Mouse (Mus musculus) intestine, embryonic 14.5 days (tissue): ENCODE measurements at regions not wholly inside any gene's neighbourhood (a gene's known extent, or its start where the extent isn't known, plus 50 kb on each side); places are given as distances from the start of the nearest gene placed in this dataset.

ENCODE experiments used
- ATAC-seq: fragments of 200-750 bp; cut with Nextera tagmentation; replicated peaks from 2 replicates; pipeline ENCODE4 v1.8.0; 2017; ENCODE audit warnings: low read depth, moderate number of reproducible peaks, moderate TSS enrichment, moderate library complexity; ENCODE audit not compliant: low FRiP score, low TSS enrichment
- DNase-seq: peaks from one replicate; pipeline ENCODE4 v3.0.0-alpha.2; 2018; ENCODE audit warnings: low spot score
- H3K27ac ChIP-seq: fragments of 300-500 bp; sonication (generic); 2 replicates; pipeline ENCODE4 v1.5.1; 2014; ENCODE audit warnings: low read depth, mild to moderate bottlenecking, control low read depth
- H3K27me3 ChIP-seq: fragments of 300-500 bp; sonication (generic); replicated peaks from 2 replicates; pipeline ENCODE4 v1.6.1; 2014; ENCODE audit warnings: low read length, control low read depth; ENCODE audit not compliant: control insufficient read depth, insufficient read depth
- H3K36me3 ChIP-seq: fragments of 300-500 bp; sonication (generic); 2 replicates; pipeline ENCODE4 v1.6.1; 2014; ENCODE audit warnings: low read length, control low read depth; ENCODE audit not compliant: control insufficient read depth, insufficient read depth
- H3K4me1 ChIP-seq: fragments of 300-500 bp; sonication (generic); replicated peaks from 2 replicates; pipeline ENCODE4 v1.6.1; 2014; ENCODE audit warnings: low read length, control low read depth, mixed read lengths; ENCODE audit not compliant: control insufficient read depth, insufficient read depth
- H3K4me2 ChIP-seq: fragments of 300-500 bp; sonication (generic); 2 replicates; pipeline ENCODE4 v1.6.1; 2014; ENCODE audit warnings: low read length
- H3K4me3 ChIP-seq: fragments of 300-500 bp; sonication (generic); 2 replicates; pipeline ENCODE4 v1.5.1; 2014; ENCODE audit warnings: low read depth, low read length, control low read depth, mixed read lengths
- H3K9ac ChIP-seq: fragments of 300-500 bp; sonication (generic); 2 replicates; pipeline ENCODE4 v1.6.1; 2014; ENCODE audit warnings: mild to moderate bottlenecking, low read length
- H3K9me3 ChIP-seq: fragments of 300-500 bp; sonication (generic); 2 replicates; pipeline ENCODE4 v1.6.1; 2016; ENCODE audit warnings: low read length, control low read depth; ENCODE audit not compliant: control insufficient read depth
- WGBS: fragments of 180-500 bp; shearing (Covaris S2); extraction: QIAGEN DNeasy Blood & Tissue Kit; methylation state at CpG from one replicate; pipeline ENCODE4 v1.1.7; 2014; 5-methylcytosine and 5-hydroxymethylcytosine counted together

- Histone ChIP-seq H3K27ac (no peak overlapping the region), H3K4me3 (no peak overlapping the region), H3K9me3 (no peaks in the 10 kb centered on the region), H3K27me3 (no peaks in the 10 kb centered on the region), H3K36me3 (no peaks in the 10 kb centered on the region), H3K4me2 (no peak overlapping the region), H3K4me1 (peaks cover 14% of the 10 kb centered on the region), H3K9ac (no peak overlapping the region)
- 46% methylated on average over 3 of the region's 3 CpGs for WGBS
- no peak for DNase-seq
- no peak for ATAC-seq
Measured at GRCm38 (mm10) chr2:50706652-50707051, 410.1 kb upstream of the Mmadhc start.

- no peak overlapping the region for H3K4me2 ChIP-seq
- H3K9ac ChIP-seq, result no peak overlapping the region
- no peaks in the 10 kb centered on the region for H3K9me3 ChIP-seq
- DNase-seq (no peak), ATAC-seq (peak; percentile 70; the same call in 1 of the 2 replicates)
- peak overlapping the region; percentile 74; the same call in 1 of the 2 replicates for H3K27ac ChIP-seq
- peaks cover 18% of the 10 kb centered on the region for H3K4me1 ChIP-seq
- WGBS, result 21% methylated on average over 3 of the region's 3 CpGs
- H3K27me3 ChIP-seq, result no peaks in the 10 kb centered on the region
- no peaks in the 10 kb centered on the region for H3K36me3 ChIP-seq
- H3K4me3 ChIP-seq, result no peak overlapping the region
Measured at GRCm38 (mm10) chr2:50704297-50704696, 407.7 kb upstream of the Mmadhc start.

- 72% methylated on average over 15 of the region's 15 CpGs for WGBS
- Histone ChIP-seq H3K4me3 (no peak overlapping the region), H3K27me3 (no peaks in the 10 kb centered on the region), H3K9me3 (no peaks in the 10 kb centered on the region), H3K36me3 (no peaks in the 10 kb centered on the region), H3K27ac (no peak overlapping the region), H3K4me2 (no peak overlapping the region), H3K9ac (no peak overlapping the region), H3K4me1 (peaks cover 27% of the 10 kb centered on the region)
- DNase-seq (no peak), ATAC-seq (no peak)
Measured at GRCm38 (mm10) chr2:50702584-50703450, 406.2 kb upstream of the Mmadhc start.

GRCm38 (mm10) chr2:50698841-50699240 is 402.2 kb upstream of the Mmadhc start:
- DNase-seq (no peak), ATAC-seq (no peak)
- Histone ChIP-seq H3K9me3 (no peaks in the 10 kb centered on the region), H3K27ac (no peak overlapping the region), H3K4me1 (peaks cover 21% of the 10 kb centered on the region), H3K9ac (no peak overlapping the region), H3K4me2 (no peak overlapping the region), H3K27me3 (no peaks in the 10 kb centered on the region), H3K36me3 (no peaks in the 10 kb centered on the region), H3K4me3 (no peak overlapping the region)
- WGBS, result 43% methylated on average over 6 of the region's 6 CpGs

GRCm38 (mm10) chr2:50696575-50696974 is 400.0 kb upstream of the Mmadhc start:
- Histone ChIP-seq H3K27me3 (no peaks in the 10 kb centered on the region), H3K4me3 (no peak overlapping the region), H3K9ac (no peak overlapping the region), H3K36me3 (no peaks in the 10 kb centered on the region), H3K9me3 (no peaks in the 10 kb centered on the region), H3K27ac (no peak overlapping the region), H3K4me2 (no peak overlapping the region), H3K4me1 (peaks cover 12% of the 10 kb centered on the region)
- DNase-seq (no peak), ATAC-seq (no peak)

- ATAC-seq (no peak), DNase-seq (no peak)
- H3K36me3 ChIP-seq, result no peaks in the 10 kb centered on the region
- no peaks in the 10 kb centered on the region for H3K9me3 ChIP-seq
- H3K27ac ChIP-seq, result no peak overlapping the region
- H3K4me3 ChIP-seq, result no peak overlapping the region
- no peaks in the 10 kb centered on the region for H3K27me3 ChIP-seq
- H3K9ac ChIP-seq, result no peak overlapping the region
- H3K4me2 ChIP-seq, result no peak overlapping the region
- 74% methylated on average over 2 of the region's 2 CpGs for WGBS
- H3K4me1 ChIP-seq, result peaks cover 9% of the 10 kb centered on the region
Measured at GRCm38 (mm10) chr2:50694849-50695248, 398.2 kb upstream of the Mmadhc start.

- DNase-seq (no peak), ATAC-seq (no peak)
- no peak overlapping the region for H3K4me3 ChIP-seq
- H3K36me3 ChIP-seq, result no peaks in the 10 kb centered on the region
- H3K9me3 ChIP-seq, result no peaks in the 10 kb centered on the region
- no peak overlapping the region for H3K27ac ChIP-seq
- peaks cover 5% of the 10 kb centered on the region; the same call in 1 of the 2 replicates for H3K4me1 ChIP-seq
- no peak overlapping the region for H3K9ac ChIP-seq
- H3K27me3 ChIP-seq, result no peaks in the 10 kb centered on the region
- WGBS, result 74% methylated on average over 7 of the region's 7 CpGs
- no peak overlapping the region for H3K4me2 ChIP-seq
Measured at GRCm38 (mm10) chr2:50693784-50694350, 397.3 kb upstream of the Mmadhc start.

- Histone ChIP-seq H3K4me1 (no peaks in the 10 kb centered on the region), H3K9ac (no peak overlapping the region), H3K27ac (no peak overlapping the region), H3K4me3 (no peak overlapping the region), H3K9me3 (no peaks in the 10 kb centered on the region), H3K27me3 (no peaks in the 10 kb centered on the region), H3K36me3 (no peaks in the 10 kb centered on the region), H3K4me2 (no peak overlapping the region)
- no peak for DNase-seq
- ATAC-seq, result no peak
- 69% methylated on average over 11 of the region's 11 CpGs for WGBS
Measured at GRCm38 (mm10) chr2:50690120-50691103, 393.8 kb upstream of the Mmadhc start.
